Mouse (Mus musculus): ENCODE measurements around the gene Olfr427.
"Not testable (repeated sequence)": the region's sequence is repeated elsewhere in the genome, so short reads cannot be mapped to it uniquely, and the experiment has no call there.

Gene Olfr427

GRCm38 (mm10) chr1:174096591-174096990, at the start of gene Olfr427:
Olfr427 (plus strand) TSS chr1:174096891.
- no peak for DNase-seq

DNA sequence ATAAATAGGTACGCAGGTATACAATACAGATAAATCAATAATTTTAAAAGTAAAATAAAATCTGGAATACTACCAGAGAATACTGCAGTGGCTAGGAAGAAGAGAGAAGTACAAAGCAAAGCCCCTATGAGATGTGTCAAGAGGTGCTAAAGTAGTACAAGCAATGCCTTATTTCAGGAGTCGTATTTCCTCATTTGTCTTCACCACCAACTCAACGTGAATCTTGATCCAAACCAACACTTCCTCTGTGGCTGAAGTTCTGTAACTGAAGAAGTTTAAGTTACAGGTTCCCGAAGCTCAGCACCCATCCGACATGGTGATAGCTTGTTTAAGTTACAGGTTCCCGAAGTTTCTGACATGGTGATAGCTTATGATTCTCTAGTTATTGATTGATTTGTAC, 48.5 kb upstream of the Olfr427 start:
- not testable (repeated sequence) for DNase-seq

DNA sequence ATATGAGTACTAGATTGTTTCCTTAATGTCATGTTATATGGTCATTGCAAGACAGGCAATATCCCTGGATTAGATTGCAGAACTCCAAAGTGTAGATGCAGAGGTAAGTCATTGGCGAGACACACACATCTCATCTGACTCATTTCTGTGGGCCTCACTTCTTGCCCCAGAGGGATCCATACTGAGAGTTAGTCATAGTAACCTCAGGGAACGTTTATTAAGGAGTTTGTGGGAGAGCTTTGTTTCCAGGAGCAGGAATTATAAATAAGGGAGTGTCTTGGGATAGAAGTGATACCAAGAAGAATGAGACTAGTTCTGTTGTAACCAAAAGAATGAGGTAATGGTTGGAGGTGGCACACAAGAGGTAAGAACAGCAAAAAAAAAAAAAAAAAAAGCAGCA, 47.8 kb upstream of the Olfr427 start, which contains the start of gene Olfr432:
Gene Olfr432, plus strand, starts transcription at position 313 of the 400 bp plus-strand sequence.
- no peak for DNase-seq

DNA sequence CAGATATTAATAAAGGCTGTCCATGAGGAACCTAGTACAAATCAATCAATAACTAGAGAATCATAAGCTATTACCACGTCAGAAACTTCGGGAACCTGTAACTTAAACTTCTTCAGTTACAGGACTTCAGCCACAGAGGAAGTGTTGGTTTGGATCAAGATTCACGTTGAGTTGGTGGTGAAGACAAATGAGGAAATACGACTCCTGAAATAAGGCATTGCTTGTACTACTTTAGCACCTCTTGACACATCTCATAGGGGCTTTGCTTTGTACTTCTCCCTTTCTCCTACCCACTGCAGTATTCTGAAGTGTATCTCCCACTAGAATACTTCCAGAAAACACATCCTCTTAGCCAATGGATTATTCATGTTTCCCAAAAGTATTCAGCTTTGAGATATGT, 47.3 kb upstream of the Olfr427 start:
- not testable (repeated sequence) for DNase-seq

GRCm38 (mm10) chr1:174050532-174050931, 46.2 kb upstream of the Olfr427 start:
- no peak for DNase-seq

- no peak for DNase-seq
Observed at GRCm38 (mm10) chr1:174051515-174051914, 45.2 kb upstream of the Olfr427 start.

DNA sequence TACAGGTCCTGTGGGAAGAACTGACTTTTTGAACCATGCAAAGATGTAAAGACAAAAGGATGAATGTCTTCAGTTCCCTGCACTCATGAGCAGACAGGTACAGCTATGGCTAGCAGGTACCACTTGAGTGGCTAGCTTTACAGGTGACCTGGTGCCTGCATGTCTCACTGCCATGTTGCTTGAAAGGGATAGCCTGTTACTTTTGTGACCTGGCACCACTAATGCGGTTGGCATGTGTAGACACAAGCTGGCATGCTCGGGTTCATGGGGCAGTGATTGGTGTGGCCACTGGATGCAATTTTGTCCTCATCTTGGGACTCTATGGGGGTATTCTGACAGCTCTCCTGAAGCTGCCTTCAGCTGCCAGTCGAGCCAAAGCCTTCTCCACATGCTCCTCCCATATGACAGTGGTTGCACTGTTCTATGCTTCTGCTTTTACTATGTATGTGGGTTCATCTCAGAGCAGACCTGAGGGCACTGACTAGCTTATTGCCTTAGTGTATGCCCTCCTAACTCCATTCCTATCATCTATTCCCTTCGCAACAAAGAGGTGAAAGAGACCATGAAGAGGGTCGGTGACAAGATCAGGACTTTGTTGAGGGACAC, 44.7 kb upstream of the Olfr427 start:
- DNase-seq, result no peak

GRCm38 (mm10) chr1:174052981-174053380, 43.7 kb upstream of the Olfr427 start:
- no peak for DNase-seq

GRCm38 (mm10) chr1:174055248-174055647, 41.4 kb upstream of the Olfr427 start:
- no peak for DNase-seq

- DNase-seq, result no peak
Observed at GRCm38 (mm10) chr1:174066305-174066704, 30.4 kb upstream of the Olfr427 start, which contains the start of gene Olfr430. Olfr430 (plus strand) TSS chr1:174066605.

GRCm38 (mm10) chr1:174084031-174084430, 12.7 kb upstream of the Olfr427 start, which contains the start of gene Olfr429:
Olfr429 (plus strand) TSS chr1:174084331.
- no peak for DNase-seq

GRCm38 (mm10) chr1:174103735-174104134, 7.0 kb downstream of the Olfr427 start:
- no peak for DNase-seq

- no peak for DNase-seq
Observed at GRCm38 (mm10) chr1:174121062-174121461, 24.4 kb downstream of the Olfr427 start, which contains the start of gene Olfr231. Olfr231 (minus strand) TSS chr1:174121162.

- no peak for DNase-seq
Observed at GRCm38 (mm10) chr1:174131217-174131616, 34.5 kb downstream of the Olfr427 start, which contains the start of gene Olfr424. Olfr424 (plus strand) TSS chr1:174131517.

- DNase-seq, result no peak
Observed at GRCm38 (mm10) chr1:174131999-174132398, 35.3 kb downstream of the Olfr427 start.

DNA sequence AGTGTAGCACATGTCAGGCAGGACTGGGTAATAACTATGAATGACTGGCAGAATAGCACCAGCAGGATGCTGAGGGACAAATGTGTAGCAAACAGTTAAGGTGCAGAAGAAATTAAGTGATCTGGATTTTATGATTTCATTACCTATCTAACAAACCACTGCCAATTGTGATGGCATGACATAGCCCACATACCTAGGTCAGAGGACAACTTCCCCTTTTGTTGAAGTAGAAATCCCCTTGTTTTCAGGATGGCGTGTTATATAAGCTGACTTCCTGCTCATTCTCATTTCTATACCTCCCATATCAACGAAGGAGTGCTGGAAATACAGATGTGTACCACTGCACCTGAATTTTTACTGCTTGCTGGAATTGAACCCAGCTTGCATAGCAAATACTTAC, 44.7 kb downstream of the Olfr427 start:
- DNase-seq, result no peak

DNA sequence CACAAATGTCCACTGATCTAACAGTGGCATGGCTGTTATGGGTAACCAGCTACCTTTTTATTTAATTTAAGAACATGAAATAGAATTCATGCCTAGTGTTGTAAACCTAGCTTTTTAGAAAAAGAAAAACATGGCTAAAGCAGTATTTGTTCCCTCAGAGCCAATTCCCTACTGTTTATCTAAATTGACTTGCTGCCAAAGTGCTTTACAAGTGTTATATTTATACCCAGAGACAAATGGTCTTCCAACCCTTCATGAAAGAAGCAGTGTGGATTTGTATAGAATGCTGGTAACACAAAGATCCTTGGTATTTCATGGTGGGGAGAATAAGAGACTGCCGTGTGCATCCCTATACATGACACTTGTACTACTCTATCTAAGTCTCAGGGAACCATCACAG, 50.0 kb downstream of the Olfr427 start:
- DNase-seq, result no peak

DNA sequence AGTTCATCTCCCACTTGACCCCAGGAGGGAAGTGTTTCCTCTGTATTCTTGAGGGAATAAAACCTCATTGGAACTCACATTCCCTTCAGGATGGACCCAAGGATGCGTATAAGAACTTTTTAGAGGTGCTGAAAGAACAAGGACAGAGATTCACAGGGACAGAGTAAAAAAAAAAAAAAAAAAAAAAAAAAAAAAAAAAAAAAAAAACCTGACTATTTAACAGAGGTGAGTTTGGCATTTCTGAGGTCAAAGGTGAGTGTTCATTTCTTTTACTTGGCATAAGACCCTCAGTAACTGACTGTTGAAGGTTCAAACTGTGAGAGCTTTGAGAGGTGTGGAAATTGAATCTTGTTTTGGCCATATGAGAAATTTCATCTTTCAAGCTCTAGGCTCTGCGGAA, 52.6 kb downstream of the Olfr427 start:
- no peak for DNase-seq

Measured in spleen, adult 18-20 months (tissue).